Mouse (Mus musculus) embryonic facial prominence, embryonic 14.5 days (tissue): ENCODE measurements at regions not wholly inside any gene's neighbourhood (a gene's known extent, or its start where the extent isn't known, plus 50 kb on each side); places are given as distances from the start of the nearest gene placed in this dataset.

Experiments used
- ATAC-seq: fragments of 200-750 bp; cut with Nextera tagmentation; 2 replicates; pipeline ENCODE4 v1.8.0; 2017; ENCODE audit warnings: low read depth, moderate number of reproducible peaks, moderate TSS enrichment
- DNase-seq: peaks from one replicate; pipeline ENCODE4 v3.0.0-alpha.2; 2015; ENCODE audit warnings: low spot score
- H3K27ac ChIP-seq: fragments of 300-500 bp; sonication (generic); replicated peaks from 2 replicates; pipeline ENCODE4 v1.5.1; 2014; ENCODE audit warnings: low read depth, mild to moderate bottlenecking, low read length, moderate library complexity
- H3K27me3 ChIP-seq: fragments of 300-500 bp; sonication (generic); replicated peaks from 2 replicates; pipeline ENCODE4 v1.6.1; 2014; ENCODE audit warnings: low read length; ENCODE audit not compliant: control insufficient read depth, insufficient read depth
- H3K36me3 ChIP-seq: fragments of 300-500 bp; sonication (generic); 2 replicates; pipeline ENCODE4 v1.6.1; 2014; ENCODE audit warnings: low read length, mixed read lengths; ENCODE audit not compliant: control insufficient read depth, insufficient read depth
- H3K4me1 ChIP-seq: fragments of 300-500 bp; sonication (generic); 2 replicates; pipeline ENCODE4 v1.6.1; 2014; ENCODE audit warnings: antibody characterized with exemption, low read length; ENCODE audit not compliant: control insufficient read depth, insufficient read depth
- H3K4me2 ChIP-seq: fragments of 300-500 bp; sonication (generic); 2 replicates; pipeline ENCODE4 v1.6.1; 2014; ENCODE audit warnings: low read depth, mild to moderate bottlenecking, low read length, moderate library complexity, mixed read lengths
- H3K4me3 ChIP-seq: fragments of 300-500 bp; sonication (generic); 2 replicates; pipeline ENCODE4 v1.5.1; 2014; ENCODE audit warnings: low read depth, mild to moderate bottlenecking, low read length
- H3K9ac ChIP-seq: fragments of 300-500 bp; sonication (generic); 2 replicates; pipeline ENCODE4 v1.6.1; 2014; ENCODE audit warnings: low read depth, mild to moderate bottlenecking, low read length, moderate library complexity, mixed read lengths
- H3K9me3 ChIP-seq: fragments of 300-500 bp; sonication (generic); 2 replicates; pipeline ENCODE4 v1.6.1; 2016; ENCODE audit warnings: low read length; ENCODE audit not compliant: control insufficient read depth
- WGBS: fragments of 180-500 bp; shearing (Covaris S2); extraction: QIAGEN DNeasy Blood & Tissue Kit; methylation state at CpG from one replicate; pipeline ENCODE4 v1.1.7; 2014; 5-methylcytosine and 5-hydroxymethylcytosine counted together

GRCm38 (mm10) chr9:101471665-101472064 is 220.1 kb upstream of the Ppp2r3a start:
- Histone ChIP-seq H3K4me1 (peaks cover 7% of the 10 kb centered on the region; the same call in 1 of the 2 replicates), H3K4me3 (no peak overlapping the region), H3K9ac (no peak overlapping the region), H3K27ac (no peak overlapping the region), H3K4me2 (no peak overlapping the region), H3K9me3 (no peaks in the 10 kb centered on the region), H3K27me3 (no peaks in the 10 kb centered on the region), H3K36me3 (no peaks in the 10 kb centered on the region)
- WGBS = 58% methylated on average over 3 of the region's 3 CpGs
- ATAC-seq = no peak
- DNase-seq = no peak

- Histone ChIP-seq H3K4me3 (no peak overlapping the region), H3K4me2 (no peak overlapping the region), H3K27me3 (no peaks in the 10 kb centered on the region), H3K4me1 (peaks cover 7% of the 10 kb centered on the region; the same call in 1 of the 2 replicates), H3K27ac (no peak overlapping the region), H3K9me3 (no peaks in the 10 kb centered on the region), H3K9ac (no peak overlapping the region), H3K36me3 (no peaks in the 10 kb centered on the region)
- no peak for DNase-seq
- WGBS = 84% methylated on average over 3 of the region's 3 CpGs
- ATAC-seq = no peak
These were observed 218.2 kb upstream of the Ppp2r3a start for GRCm38 (mm10) chr9:101469756-101470155.

DNA sequence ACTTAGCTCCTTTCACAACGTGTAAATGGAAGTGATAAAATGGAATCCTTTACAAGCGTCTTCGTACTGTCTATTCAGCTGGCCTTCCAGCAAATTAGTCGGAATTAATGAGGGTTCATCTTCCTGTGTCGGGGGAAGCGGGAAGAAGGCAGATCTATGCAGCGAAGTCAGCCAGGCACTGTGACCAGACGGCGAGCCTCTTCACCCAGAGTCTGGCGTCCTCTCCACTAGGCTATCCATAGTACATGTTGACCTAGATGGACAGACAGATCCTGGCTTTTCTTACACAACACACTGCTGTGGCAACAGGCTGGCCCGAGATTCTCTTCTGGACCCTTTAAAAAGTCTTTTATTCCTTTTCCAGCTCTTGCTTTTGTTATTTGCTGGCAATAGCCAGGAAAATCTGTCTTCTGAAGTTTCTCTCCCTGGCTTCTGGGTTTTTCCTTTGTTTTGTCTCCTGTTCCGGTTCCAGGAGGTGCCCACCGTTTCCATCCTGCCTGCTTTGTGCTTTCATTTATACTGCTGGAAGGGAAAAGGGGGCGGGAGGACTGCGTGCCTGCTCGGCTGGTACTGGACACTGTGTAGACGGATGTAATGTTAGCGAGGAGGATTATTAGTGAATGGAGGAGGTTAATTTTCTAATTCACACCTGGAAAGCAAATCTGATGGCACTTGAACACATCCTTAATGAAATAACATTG is 213.3 kb upstream of the Ppp2r3a start:
- no peaks in the 10 kb centered on the region for H3K27me3 ChIP-seq
- H3K27ac ChIP-seq = no peak overlapping the region
- no peaks in the 10 kb centered on the region for H3K36me3 ChIP-seq
- no peak for DNase-seq
- no peaks in the 10 kb centered on the region for H3K4me1 ChIP-seq
- H3K9ac ChIP-seq = no peak overlapping the region
- ATAC-seq = no peak
- no peak overlapping the region for H3K4me3 ChIP-seq
- no peak overlapping the region for H3K4me2 ChIP-seq
- H3K9me3 ChIP-seq = no peaks in the 10 kb centered on the region
- WGBS = 67% methylated on average over 18 of the region's 18 CpGs

DNA sequence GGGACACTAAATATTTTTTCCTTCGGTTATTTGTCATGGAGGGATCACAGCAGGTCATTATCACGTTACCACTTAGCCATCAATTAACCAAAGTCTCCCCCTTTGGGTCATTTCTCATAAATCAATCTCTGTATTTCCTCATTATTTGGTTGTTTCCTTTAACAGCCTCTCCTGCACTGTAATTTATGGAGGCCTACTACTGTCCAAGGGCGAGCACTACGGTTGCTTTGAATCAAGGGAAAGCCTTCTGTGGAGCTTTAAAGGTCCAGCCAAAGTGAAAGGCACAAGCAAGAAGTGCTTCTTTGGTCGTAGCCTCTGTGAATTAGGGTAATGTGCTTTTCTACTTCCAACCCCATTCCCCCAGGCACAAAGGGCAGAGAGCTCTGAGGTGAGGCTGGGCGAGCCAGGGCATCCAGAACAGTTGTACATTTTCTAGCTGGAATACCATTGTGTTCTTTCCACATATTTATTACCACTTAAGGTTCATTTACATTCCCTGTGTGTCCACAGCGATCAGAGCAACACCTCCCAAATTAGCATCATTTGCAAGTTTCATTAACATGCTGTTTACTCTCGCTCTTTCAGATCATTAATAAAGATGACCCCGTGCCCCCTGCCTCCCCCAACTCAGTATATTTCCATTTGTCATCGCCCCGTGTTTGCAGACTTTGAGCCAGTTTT is 207.5 kb upstream of the Ppp2r3a start:
- no peak for ATAC-seq
- no peaks in the 10 kb centered on the region for H3K4me1 ChIP-seq
- DNase-seq = no peak

GRCm38 (mm10) chr9:101458306-101458946 is 206.8 kb upstream of the Ppp2r3a start:
- DNase-seq = no peak
- Histone ChIP-seq H3K36me3 (no peaks in the 10 kb centered on the region), H3K9ac (no peak overlapping the region), H3K4me2 (no peak overlapping the region), H3K9me3 (no peaks in the 10 kb centered on the region), H3K27me3 (no peaks in the 10 kb centered on the region), H3K27ac (no peak overlapping the region), H3K4me3 (no peak overlapping the region), H3K4me1 (no peaks in the 10 kb centered on the region)
- no peak for ATAC-seq
- 82% methylated on average over 10 of the region's 10 CpGs for WGBS

More for the DNA sequence above, 207.5 kb upstream of the Ppp2r3a start:
- Histone ChIP-seq H3K9ac (no peak overlapping the region), H3K4me2 (no peak overlapping the region), H3K36me3 (no peaks in the 10 kb centered on the region), H3K27me3 (no peaks in the 10 kb centered on the region), H3K27ac (no peak overlapping the region), H3K9me3 (no peaks in the 10 kb centered on the region), H3K4me3 (no peak overlapping the region)
- 77% methylated on average over 11 of the region's 11 CpGs for WGBS

GRCm38 (mm10) chr9:101446316-101446715 is 194.7 kb upstream of the Ppp2r3a start:
- H3K36me3 ChIP-seq = no peaks in the 10 kb centered on the region
- H3K4me3 ChIP-seq = no peak overlapping the region
- no peak overlapping the region for H3K4me2 ChIP-seq
- DNase-seq = no peak
- no peak overlapping the region for H3K9ac ChIP-seq
- H3K9me3 ChIP-seq = no peaks in the 10 kb centered on the region
- no peaks in the 10 kb centered on the region for H3K27me3 ChIP-seq
- ATAC-seq = no peak
- WGBS = 48% methylated on average over 2 of the region's 2 CpGs
- H3K4me1 ChIP-seq = no peaks in the 10 kb centered on the region
- H3K27ac ChIP-seq = no peak overlapping the region

DNA sequence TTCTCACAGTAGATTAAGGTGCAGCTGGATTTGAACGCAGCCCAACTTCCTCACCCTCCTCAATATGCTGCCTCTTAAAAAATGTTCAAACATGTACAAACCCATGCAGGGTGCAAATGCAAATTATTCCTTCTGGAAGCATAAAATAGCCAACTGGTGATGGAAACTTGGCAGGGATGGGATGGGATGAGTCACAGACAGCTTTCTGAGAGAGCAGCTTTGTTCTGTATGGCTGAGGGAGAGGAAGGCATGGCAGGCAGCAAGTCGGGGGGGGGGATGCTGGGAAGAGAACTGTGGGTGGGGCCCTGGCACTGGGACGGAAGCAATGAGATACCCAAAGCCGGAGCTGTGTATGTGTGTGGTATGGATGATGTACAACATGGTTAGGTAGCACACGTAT is 194.2 kb upstream of the Ppp2r3a start:
- ATAC-seq (peak; percentile 62), DNase-seq (peak; percentile 57)
- Histone ChIP-seq H3K4me2 (no peak overlapping the region), H3K36me3 (no peaks in the 10 kb centered on the region), H3K27me3 (no peaks in the 10 kb centered on the region), H3K9ac (no peak overlapping the region), H3K4me3 (no peak overlapping the region), H3K9me3 (no peaks in the 10 kb centered on the region), H3K4me1 (no peaks in the 10 kb centered on the region), H3K27ac (no peak overlapping the region)
- 77% methylated on average over 5 of the region's 5 CpGs for WGBS

DNA sequence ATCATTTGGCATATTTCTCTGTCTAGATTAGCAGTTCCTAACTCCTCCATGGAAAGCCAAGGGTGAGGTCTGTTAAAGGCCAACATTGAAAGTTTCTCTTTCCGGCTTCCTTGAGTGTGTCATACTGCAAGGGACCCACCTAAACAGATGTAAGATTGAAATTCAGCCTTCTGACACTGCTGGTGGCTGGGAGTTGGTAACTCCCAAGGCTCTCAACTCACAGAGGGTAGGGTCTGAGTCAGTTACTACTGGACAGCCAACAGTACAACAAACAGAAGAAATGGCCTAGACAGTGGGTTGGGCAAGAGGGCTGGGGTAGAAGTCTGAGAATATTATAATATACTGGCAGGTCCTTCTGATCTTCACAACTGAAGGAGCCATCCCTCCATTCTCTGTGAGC is 193.7 kb upstream of the Ppp2r3a start:
- no peak for ATAC-seq

More for the DNA sequence above, 193.7 kb upstream of the Ppp2r3a start:
- H3K9me3 ChIP-seq = no peaks in the 10 kb centered on the region
- no peaks in the 10 kb centered on the region for H3K36me3 ChIP-seq
- H3K4me1 ChIP-seq = no peaks in the 10 kb centered on the region
- H3K9ac ChIP-seq = no peak overlapping the region
- no peak overlapping the region for H3K4me3 ChIP-seq
- no peaks in the 10 kb centered on the region for H3K27me3 ChIP-seq
- H3K27ac ChIP-seq = no peak overlapping the region
- H3K4me2 ChIP-seq = no peak overlapping the region
- WGBS = 91% methylated on average over 1 of the region's 1 CpGs
- no peak for DNase-seq
